Mouse (Mus musculus): ENCODE measurements around the gene Rora. TPM values are rescaled to one million over a fixed set of nuclear protein-coding genes. Genes with fewer than 3 reads are reported as not detected.

Rora gene
- polyA plus RNA-seq, 1 experiment from 2014 or later, result 4.2 TPM

GRCm38 (mm10) chr9:68987290-68988042, 333.9 kb downstream of the Rora start:
- DNase-seq (ENCODE audit: low spot score), result no peak
- peaks cover 59% of the 10 kb centered on the region for H3K27me3 ChIP-seq (ENCODE audit: insufficient read depth, poor library complexity, severe bottlenecking)

DNA sequence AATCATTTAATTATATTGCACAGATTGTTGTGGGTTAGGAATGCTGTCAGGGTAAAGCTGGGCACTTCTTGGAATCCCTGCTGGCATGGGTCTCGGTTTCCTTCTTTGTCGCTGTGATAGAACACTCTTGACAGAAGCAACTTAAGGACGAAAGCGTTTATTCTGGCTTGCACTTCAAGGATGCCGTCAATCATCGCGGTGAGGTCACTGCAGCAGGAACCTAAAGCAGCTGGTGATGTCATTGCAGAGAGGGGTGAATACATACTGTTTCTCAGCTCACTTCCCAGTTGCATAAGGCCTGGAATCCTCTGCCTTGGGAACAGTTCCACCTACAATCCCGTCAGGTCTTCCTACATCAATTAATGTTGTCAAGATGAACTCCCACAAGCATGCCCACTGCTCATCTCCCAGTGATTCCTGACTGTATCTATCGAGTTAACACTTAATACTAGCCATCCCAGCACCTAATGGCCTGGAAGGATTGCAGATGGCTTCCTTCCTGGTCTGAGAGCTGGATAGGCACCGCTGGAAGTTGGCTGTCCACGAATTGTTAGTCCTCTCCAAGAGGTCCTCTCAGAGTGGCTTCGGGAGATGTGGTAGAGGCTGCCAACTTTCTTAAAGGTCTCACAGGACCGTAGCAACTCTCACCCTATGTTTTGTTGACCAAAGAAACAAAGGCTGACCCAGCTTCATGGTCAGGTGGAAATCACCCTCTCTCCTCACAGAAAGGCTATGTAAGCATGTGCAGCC, 334.8 kb downstream of the Rora start:
- peaks cover 51% of the 10 kb centered on the region for H3K27me3 ChIP-seq (ENCODE audit: insufficient read depth, poor library complexity, severe bottlenecking)
- H3K4me1 ChIP-seq (replicated peaks), result peaks cover 33% of the 10 kb centered on the region
- H3K4me3 ChIP-seq, result no peak overlapping the region
- WGBS, result 84% methylated on average over 13 of the region's 13 CpGs
- no peaks in the 10 kb centered on the region for H3K9me3 ChIP-seq
- H3K36me3 ChIP-seq, result no peaks in the 10 kb centered on the region
- no peak for DNase-seq (ENCODE audit: low spot score)
- H3K27ac ChIP-seq, result no peak overlapping the region

More at GRCm38 (mm10) chr9:68987290-68988042, 333.9 kb downstream of the Rora start:
- Histone ChIP-seq H3K4me3 (no peak overlapping the region), H3K9me3 (no peaks in the 10 kb centered on the region), H3K36me3 (no peaks in the 10 kb centered on the region), H3K27ac (no peak overlapping the region), H3K4me1 (replicated peaks) (peaks cover 33% of the 10 kb centered on the region)
- WGBS, result 74% methylated on average over 6 of the region's 6 CpGs

DNA sequence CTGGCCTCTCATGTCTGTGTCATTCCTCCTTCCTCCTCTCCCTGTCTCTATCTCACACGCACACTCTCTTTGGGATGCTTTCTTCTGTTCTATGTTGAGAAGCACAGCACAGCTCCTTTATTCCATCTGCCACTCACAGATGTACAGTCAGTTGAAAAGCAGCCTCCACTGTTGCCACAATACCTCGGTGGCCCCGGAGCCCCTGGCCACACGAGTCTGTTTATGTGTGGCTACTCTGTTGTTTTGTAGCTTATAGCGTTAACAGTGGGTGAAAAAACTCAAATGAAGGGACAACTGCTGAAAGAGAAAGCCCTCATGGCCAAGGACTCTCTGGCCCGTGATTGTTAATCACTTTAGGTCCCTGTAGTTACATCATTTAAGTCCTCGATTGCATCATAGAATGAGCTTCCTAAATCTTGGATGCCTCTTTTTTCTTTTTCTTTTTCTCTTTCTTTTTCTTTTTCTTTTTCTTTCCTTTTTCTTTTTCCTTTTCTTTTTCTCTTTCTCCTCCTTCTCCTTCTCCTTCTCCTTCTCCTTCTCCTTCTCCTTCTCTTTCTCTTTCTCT, 336.4 kb downstream of the Rora start:
- no peaks in the 10 kb centered on the region for H3K9me3 ChIP-seq
- no peak overlapping the region for H3K27ac ChIP-seq
- H3K4me3 ChIP-seq, result no peak overlapping the region
- DNase-seq (ENCODE audit: low spot score), result no peak
- H3K36me3 ChIP-seq, result no peaks in the 10 kb centered on the region
- 74% methylated on average over 7 of the region's 7 CpGs for whole genome bisulfite sequencing
- H3K4me1 ChIP-seq (replicated peaks), result peaks cover 22% of the 10 kb centered on the region
- peaks cover 35% of the 10 kb centered on the region for H3K27me3 ChIP-seq (ENCODE audit: insufficient read depth, poor library complexity, severe bottlenecking)

GRCm38 (mm10) chr9:68993881-68994280, 340.3 kb downstream of the Rora start:
- 67% methylated on average over 2 of the region's 2 CpGs for WGBS
- Histone ChIP-seq H3K27ac (no peak overlapping the region), H3K4me1 (replicated peaks) (peaks cover 4% of the 10 kb centered on the region; the same call in 1 of the 2 replicates), H3K4me3 (no peak overlapping the region), H3K36me3 (no peaks in the 10 kb centered on the region), H3K9me3 (peaks cover 5% of the 10 kb centered on the region), H3K27me3 (ENCODE audit: insufficient read depth, poor library complexity, severe bottlenecking) (peaks cover 5% of the 10 kb centered on the region; the same call in 1 of the 2 replicates)
- DNase-seq (ENCODE audit: low spot score), result no peak

DNA sequence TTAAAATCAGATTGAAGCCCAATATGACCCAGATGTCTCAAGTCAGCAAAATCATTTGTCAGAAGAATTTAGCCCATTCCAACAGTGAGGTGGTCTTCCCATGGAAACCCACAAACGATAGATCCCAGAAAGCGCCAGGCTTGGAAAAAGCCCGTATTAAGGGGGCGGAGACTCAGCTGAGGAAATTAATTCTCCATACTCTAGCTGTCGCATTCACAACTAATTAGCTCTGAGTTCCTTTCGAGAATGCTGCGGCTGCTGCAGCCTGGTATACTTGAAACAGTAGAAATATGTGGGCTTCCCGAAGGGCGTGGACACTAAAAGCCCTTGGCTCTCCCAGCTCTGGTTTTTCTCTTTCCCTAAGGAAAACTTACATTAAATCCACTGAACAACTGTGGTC, 345.4 kb downstream of the Rora start:
- DNase-seq (ENCODE audit: low spot score), result no peak
- H3K27me3 ChIP-seq (ENCODE audit: insufficient read depth, poor library complexity, severe bottlenecking), result no peaks in the 10 kb centered on the region
- H3K4me3 ChIP-seq, result no peak overlapping the region
- 91% methylated on average over 9 of the region's 9 CpGs for WGBS
- H3K27ac ChIP-seq, result no peak overlapping the region
- no peaks in the 10 kb centered on the region for H3K36me3 ChIP-seq
- H3K9me3 ChIP-seq, result peaks cover 5% of the 10 kb centered on the region
- H3K4me1 ChIP-seq (replicated peaks), result peaks cover 4% of the 10 kb centered on the region; the same call in 1 of the 2 replicates

- DNase-seq (ENCODE audit: low spot score), result no peak
- H3K27ac ChIP-seq, result no peak overlapping the region
- H3K9me3 ChIP-seq, result no peaks in the 10 kb centered on the region
- H3K4me1 ChIP-seq (replicated peaks), result no peaks in the 10 kb centered on the region
- no peaks in the 10 kb centered on the region for H3K36me3 ChIP-seq
- no peak overlapping the region for H3K4me3 ChIP-seq
- H3K27me3 ChIP-seq (ENCODE audit: insufficient read depth, poor library complexity, severe bottlenecking), result no peaks in the 10 kb centered on the region
- 81% methylated on average over 9 of the region's 9 CpGs for WGBS
Observed at GRCm38 (mm10) chr9:69004514-69004913, 350.9 kb downstream of the Rora start.

DNA sequence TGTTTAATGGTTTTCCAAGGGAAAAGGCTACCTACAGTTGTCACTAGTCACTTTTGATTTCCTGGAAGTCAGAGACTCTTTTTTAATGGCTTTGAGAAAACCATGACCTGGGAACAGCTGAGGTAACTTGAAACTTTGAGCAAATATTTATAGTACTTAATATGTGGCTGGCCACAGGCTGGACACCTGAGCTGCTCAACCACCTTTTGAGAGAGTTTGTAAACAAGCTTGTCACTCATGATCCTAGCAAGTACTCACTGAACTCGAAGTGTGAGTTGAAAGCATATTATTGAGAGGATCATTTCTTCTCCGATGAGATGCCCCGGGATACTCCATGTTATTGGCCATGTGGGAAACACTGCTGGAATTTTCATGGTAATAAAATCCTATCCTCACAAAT, 353.1 kb downstream of the Rora start:
- H3K27ac ChIP-seq, result no peak overlapping the region
- no peaks in the 10 kb centered on the region for H3K27me3 ChIP-seq (ENCODE audit: insufficient read depth, poor library complexity, severe bottlenecking)
- 80% methylated on average over 3 of the region's 3 CpGs for WGBS
- H3K36me3 ChIP-seq, result no peaks in the 10 kb centered on the region
- no peaks in the 10 kb centered on the region for H3K9me3 ChIP-seq
- H3K4me3 ChIP-seq, result no peak overlapping the region
- no peaks in the 10 kb centered on the region for H3K4me1 ChIP-seq (replicated peaks)
- DNase-seq (ENCODE audit: low spot score), result no peak

GRCm38 (mm10) chr9:69008706-69009105, 355.1 kb downstream of the Rora start:
- H3K27me3 ChIP-seq (ENCODE audit: insufficient read depth, poor library complexity, severe bottlenecking), result no peaks in the 10 kb centered on the region
- H3K27ac ChIP-seq, result no peak overlapping the region
- H3K36me3 ChIP-seq, result no peaks in the 10 kb centered on the region
- DNase-seq (ENCODE audit: low spot score), result no peak
- 0 out of 2 replicates have a peak, but pooled peaks cover 3% of the 10 kb centered on the region for H3K4me1 ChIP-seq (replicated peaks)
- 70% methylated on average over 2 of the region's 2 CpGs for WGBS
- H3K9me3 ChIP-seq, result no peaks in the 10 kb centered on the region
- no peak overlapping the region for H3K4me3 ChIP-seq

- H3K4me1 ChIP-seq (replicated peaks), result 0 out of 2 replicates have a peak, but pooled peaks cover 3% of the 10 kb centered on the region
- no peak overlapping the region for H3K4me3 ChIP-seq
- no peak for DNase-seq (ENCODE audit: low spot score)
- H3K27me3 ChIP-seq (ENCODE audit: insufficient read depth, poor library complexity, severe bottlenecking), result no peaks in the 10 kb centered on the region
- H3K27ac ChIP-seq, result no peak overlapping the region
- no peaks in the 10 kb centered on the region for H3K36me3 ChIP-seq
- H3K9me3 ChIP-seq, result no peaks in the 10 kb centered on the region
- WGBS, result 88% methylated on average over 5 of the region's 5 CpGs
Observed at GRCm38 (mm10) chr9:69010886-69011285, 357.3 kb downstream of the Rora start.

- WGBS, result 89% methylated on average over 7 of the region's 7 CpGs
- H3K27ac ChIP-seq, result no peak overlapping the region
- no peaks in the 10 kb centered on the region for H3K36me3 ChIP-seq
- DNase-seq (ENCODE audit: low spot score), result no peak
- H3K27me3 ChIP-seq (ENCODE audit: insufficient read depth, poor library complexity, severe bottlenecking), result no peaks in the 10 kb centered on the region
- no peak overlapping the region for H3K4me3 ChIP-seq
- H3K9me3 ChIP-seq, result no peaks in the 10 kb centered on the region
- 0 out of 2 replicates have a peak, but pooled peaks cover 3% of the 10 kb centered on the region for H3K4me1 ChIP-seq (replicated peaks)
Observed at GRCm38 (mm10) chr9:69013186-69013715, 359.7 kb downstream of the Rora start.

GRCm38 (mm10) chr9:69014203-69014602, 360.6 kb downstream of the Rora start:
- no peak overlapping the region for H3K27ac ChIP-seq
- no peak overlapping the region for H3K4me3 ChIP-seq
- WGBS, result 84% methylated on average over 2 of the region's 2 CpGs
- no peaks in the 10 kb centered on the region for H3K27me3 ChIP-seq (ENCODE audit: insufficient read depth, poor library complexity, severe bottlenecking)
- no peaks in the 10 kb centered on the region for H3K9me3 ChIP-seq
- H3K4me1 ChIP-seq (replicated peaks), result 0 out of 2 replicates have a peak, but pooled peaks cover 3% of the 10 kb centered on the region
- no peaks in the 10 kb centered on the region for H3K36me3 ChIP-seq
- no peak for DNase-seq (ENCODE audit: low spot score)

- DNase-seq (ENCODE audit: low spot score), result no peak
- H3K4me1 ChIP-seq (replicated peaks), result no peaks in the 10 kb centered on the region; the same call in 1 of the 2 replicates
- H3K4me3 ChIP-seq, result no peak overlapping the region
- no peak overlapping the region for H3K27ac ChIP-seq
- no peaks in the 10 kb centered on the region; the same call in 1 of the 2 replicates for H3K27me3 ChIP-seq (ENCODE audit: insufficient read depth, poor library complexity, severe bottlenecking)
- no peaks in the 10 kb centered on the region for H3K9me3 ChIP-seq
- 92% methylated on average over 4 of the region's 4 CpGs for WGBS
- no peaks in the 10 kb centered on the region for H3K36me3 ChIP-seq
Observed at GRCm38 (mm10) chr9:69020381-69020780, 366.8 kb downstream of the Rora start.

All from hindbrain, embryonic 10.5 days (tissue).